Mouse (Mus musculus): ENCODE results near the gene Olfr1036. TPM values are rescaled to one million over a fixed set of nuclear protein-coding genes. Genes with fewer than 3 reads are reported as not detected.
"Not testable (repeated sequence)": the region's sequence is repeated elsewhere in the genome, so short reads cannot be mapped to it uniquely, and the experiment has no call there.

Gene Olfr1036
- polyA plus RNA-seq (2012): not detected in 2 replicates

GRCm38 (mm10) chr2:86073692-86074091 lies at the start of gene Olfr1036:
Gene Olfr1036, plus strand, starts transcription at chr2:86073992.
- H3K4me1 ChIP-seq (ENCODE audit: control insufficient read depth); H3K27me3 ChIP-seq (ENCODE audit: control insufficient read depth); H3K36me3 ChIP-seq (ENCODE audit: control insufficient read depth); H3K9me3 ChIP-seq (ENCODE audit: control insufficient read depth, low read length); H3K4me3 ChIP-seq (replicated peaks): not testable (repeated sequence)

- Histone ChIP-seq H3K27me3 (ENCODE audit: control insufficient read depth) (no peaks in the 10 kb centered on the region), H3K36me3 (ENCODE audit: control insufficient read depth) (no peaks in the 10 kb centered on the region), H3K4me1 (ENCODE audit: control insufficient read depth) (no peaks in the 10 kb centered on the region), H3K9me3 (ENCODE audit: control insufficient read depth, low read length) (no peaks in the 10 kb centered on the region), H3K4me3 (replicated peaks) (no peak within 1 kb of the TSS)
- TF ChIP-seq GATA1 (IDR thresholded peaks at IDR 0.05; ENCODE audit: low read length) (no peak), TAL1 (IDR thresholded peaks at IDR 0.05; ENCODE audit: low read length) (no peak)
Measured at GRCm38 (mm10) chr2:86045561-86045960, 28.2 kb upstream of the Olfr1036 start, which contains the start of gene Olfr1034. Gene Olfr1034, plus strand, starts transcription at chr2:86045861.

- not testable (repeated sequence) for H3K4me3 ChIP-seq (replicated peaks); H3K27me3 ChIP-seq (ENCODE audit: control insufficient read depth); H3K4me1 ChIP-seq (ENCODE audit: control insufficient read depth); H3K36me3 ChIP-seq (ENCODE audit: control insufficient read depth); H3K9me3 ChIP-seq (ENCODE audit: control insufficient read depth, low read length)
Measured at GRCm38 (mm10) chr2:86050777-86051176, 23.0 kb upstream of the Olfr1036 start.

GRCm38 (mm10) chr2:86063766-86064165 lies 10.0 kb upstream of the Olfr1036 start:
- not testable (repeated sequence) for H3K4me1 ChIP-seq (ENCODE audit: control insufficient read depth); H3K4me3 ChIP-seq (replicated peaks); H3K27me3 ChIP-seq (ENCODE audit: control insufficient read depth); H3K9me3 ChIP-seq (ENCODE audit: control insufficient read depth, low read length); H3K36me3 ChIP-seq (ENCODE audit: control insufficient read depth)

- Histone ChIP-seq H3K4me3 (replicated peaks) (no peak overlapping the region), H3K36me3 (ENCODE audit: control insufficient read depth) (no peaks in the 10 kb centered on the region)
Measured at GRCm38 (mm10) chr2:86070189-86070588, 3.6 kb upstream of the Olfr1036 start.

GRCm38 (mm10) chr2:86080478-86080877 lies 6.7 kb downstream of the Olfr1036 start:
- H3K4me1 ChIP-seq (ENCODE audit: control insufficient read depth); H3K27me3 ChIP-seq (ENCODE audit: control insufficient read depth); H3K36me3 ChIP-seq (ENCODE audit: control insufficient read depth); H3K4me3 ChIP-seq (replicated peaks); H3K9me3 ChIP-seq (ENCODE audit: control insufficient read depth, low read length): not testable (repeated sequence)

More at GRCm38 (mm10) chr2:86070189-86070588, 3.6 kb upstream of the Olfr1036 start:
- Histone ChIP-seq H3K9me3 (ENCODE audit: control insufficient read depth, low read length) (0 out of 2 replicates have a peak, but pooled peaks cover 2% of the 10 kb centered on the region), H3K4me1 (ENCODE audit: control insufficient read depth) (no peaks in the 10 kb centered on the region), H3K27me3 (ENCODE audit: control insufficient read depth) (no peaks in the 10 kb centered on the region)
- no peak for TF ChIP-seq GATA1 (IDR thresholded peaks at IDR 0.05; ENCODE audit: low read length)
- TF ChIP-seq TAL1 (IDR thresholded peaks at IDR 0.05; ENCODE audit: low read length): no peak

- TF ChIP-seq GATA1 (IDR thresholded peaks at IDR 0.05; ENCODE audit: low read length): no peak
- TF ChIP-seq TAL1 (IDR thresholded peaks at IDR 0.05; ENCODE audit: low read length): no peak
- H3K27me3 ChIP-seq (ENCODE audit: control insufficient read depth): no peaks in the 10 kb centered on the region
- H3K4me3 ChIP-seq (replicated peaks): no peak within 1 kb of the TSS
- H3K36me3 ChIP-seq (ENCODE audit: control insufficient read depth): no peaks in the 10 kb centered on the region
- H3K9me3 ChIP-seq (ENCODE audit: control insufficient read depth, low read length): 0 out of 2 replicates have a peak, but pooled peaks cover 5% of the 10 kb centered on the region
- no peaks in the 10 kb centered on the region for H3K4me1 ChIP-seq (ENCODE audit: control insufficient read depth)
Measured at GRCm38 (mm10) chr2:86087285-86087684, 13.5 kb downstream of the Olfr1036 start, which contains the start of gene Olfr1037. Gene Olfr1037, minus strand, starts transcription at chr2:86087385.

Other genes with a start within 250 kb of the Olfr1036 start
- 0.01 TPM in 1 of 2 replicates, not detected in the other for gene Olfr1019, start 228.5 kb upstream of the Olfr1036 start, polyA plus RNA-seq (2012)
- not detected in 2 replicates for gene Olfr1020, start 227.0 kb upstream of the Olfr1036 start, polyA plus RNA-seq (2012)
- gene Olfr1022, start 205.4 kb upstream of the Olfr1036 start, polyA plus RNA-seq (2012): not detected in 2 replicates
- not detected in 2 replicates for gene Olfr1023, start 188.4 kb upstream of the Olfr1036 start, polyA plus RNA-seq (2012)
- gene Olfr1024, start 168.9 kb upstream of the Olfr1036 start, polyA plus RNA-seq (2012): not detected in 2 replicates
- gene Olfr1025-ps1, start 158.8 kb upstream of the Olfr1036 start, polyA plus RNA-seq (2012): not detected in 2 replicates
- not detected in 2 replicates for gene Olfr1026, start 152.4 kb upstream of the Olfr1036 start, polyA plus RNA-seq (2012)
- gene Olfr1028, start 123.6 kb upstream of the Olfr1036 start, polyA plus RNA-seq (2012): not detected in 2 replicates
- gene Olfr1029, start 100.1 kb upstream of the Olfr1036 start, polyA plus RNA-seq (2012): not detected in 2 replicates
- 0.01 TPM in 1 of 2 replicates, not detected in the other for gene Olfr1030, start 94.7 kb upstream of the Olfr1036 start, polyA plus RNA-seq (2012)
- not detected in 2 replicates for gene Olfr1031, start 83.7 kb upstream of the Olfr1036 start, polyA plus RNA-seq (2012)
- not detected in 2 replicates for gene Olfr1032, start 68.5 kb upstream of the Olfr1036 start, polyA plus RNA-seq (2012)
- gene Olfr1033, start 53.4 kb upstream of the Olfr1036 start, polyA plus RNA-seq (2012): not detected in 2 replicates
- not detected in 2 replicates for gene Olfr1034, start 28.1 kb upstream of the Olfr1036 start, polyA plus RNA-seq (2012)
- not detected in 2 replicates for gene Olfr1037, start 13.4 kb downstream of the Olfr1036 start, polyA plus RNA-seq (2012)
- gene Olfr1039, start 61.9 kb downstream of the Olfr1036 start, polyA plus RNA-seq (2012): not detected in 2 replicates
- not detected in 2 replicates for gene Olfr1040, start 72.7 kb downstream of the Olfr1036 start, polyA plus RNA-seq (2012)
- gene Olfr1042, start 87.8 kb downstream of the Olfr1036 start, polyA plus RNA-seq (2012): not detected in 2 replicates
- not detected in 2 replicates for gene Olfr1043, start 93.5 kb downstream of the Olfr1036 start, polyA plus RNA-seq (2012)
- not detected in 2 replicates for gene Olfr1044, start 103.8 kb downstream of the Olfr1036 start, polyA plus RNA-seq (2012)
- gene Olfr52, start 111.7 kb downstream of the Olfr1036 start, polyA plus RNA-seq (2012): not detected in 2 replicates
- not detected in 2 replicates for gene Olfr1045, start 129.0 kb downstream of the Olfr1036 start, polyA plus RNA-seq (2012)
- not detected in 2 replicates for gene Olfr1046, start 145.3 kb downstream of the Olfr1036 start, polyA plus RNA-seq (2012)
- not detected in 2 replicates for gene Olfr1047, start 157.4 kb downstream of the Olfr1036 start, polyA plus RNA-seq (2012)
- gene Olfr1048, start 166.3 kb downstream of the Olfr1036 start, polyA plus RNA-seq (2012): not detected in 2 replicates
- gene Olfr1049, start 184.3 kb downstream of the Olfr1036 start, polyA plus RNA-seq (2012): not detected in 2 replicates
- not detected in 2 replicates for gene Olfr1051, start 205.1 kb downstream of the Olfr1036 start, polyA plus RNA-seq (2012)
- not detected in 2 replicates for gene Olfr1052, start 218.5 kb downstream of the Olfr1036 start, polyA plus RNA-seq (2012)
- gene Olfr1053, start 241.3 kb downstream of the Olfr1036 start, polyA plus RNA-seq (2012): not detected in 2 replicates